Mouse (Mus musculus): ENCODE data around the gene BC051019. TPM values are rescaled to one million over a fixed set of nuclear protein-coding genes. Genes with fewer than 3 reads are reported as not detected.
A peak's percentile ranks its signal among the peaks of the same experiment; 100 is the strongest.

BC051019 gene
- polyA plus RNA-seq, 1 experiment: not detected

- Histone ChIP-seq H3K4me1 (ENCODE audit: control insufficient read depth, insufficient read depth, insufficient read length, low read length) (no peaks in the 10 kb centered on the region), H3K4me3 (ENCODE audit: insufficient read depth, low read depth, low read length) (no peak within 1 kb of the TSS), H3K27ac (replicated peaks; ENCODE audit: low read depth, low read length) (no peak within 1 kb of the TSS)
Observed at GRCm38 (mm10) chr7:109731626-109732025, 8.0 kb upstream of the BC051019 start, which contains the start of gene Ascl3. TSS of gene Ascl3 (minus strand) at chr7:109731726.

GRCm38 (mm10) chr7:109723114-109723513, 536 bp downstream of the BC051019 start:
- Histone ChIP-seq H3K4me1 (ENCODE audit: control insufficient read depth, insufficient read depth, insufficient read length, low read length) (no peaks in the 10 kb centered on the region), H3K27ac (replicated peaks; ENCODE audit: low read depth, low read length) (no peak overlapping the region), H3K4me3 (ENCODE audit: insufficient read depth, low read depth, low read length) (no peak overlapping the region)

- no peaks in the 10 kb centered on the region for H3K4me1 ChIP-seq (ENCODE audit: control insufficient read depth, insufficient read depth, insufficient read length, low read length)
- H3K4me3 ChIP-seq (ENCODE audit: insufficient read depth, low read depth, low read length): no peak overlapping the region
- H3K27ac ChIP-seq (replicated peaks; ENCODE audit: low read depth, low read length): no peak overlapping the region
Observed at GRCm38 (mm10) chr7:109722618-109723017, 1.0 kb downstream of the BC051019 start.

GRCm38 (mm10) chr7:109719286-109719685, 4.4 kb downstream of the BC051019 start:
- Histone ChIP-seq H3K27ac (replicated peaks; ENCODE audit: low read depth, low read length) (no peak overlapping the region), H3K4me1 (ENCODE audit: control insufficient read depth, insufficient read depth, insufficient read length, low read length) (no peaks in the 10 kb centered on the region), H3K4me3 (ENCODE audit: insufficient read depth, low read depth, low read length) (no peak overlapping the region)

- Histone ChIP-seq H3K4me1 (ENCODE audit: control insufficient read depth, insufficient read depth, insufficient read length, low read length) (no peaks in the 10 kb centered on the region), H3K4me3 (ENCODE audit: insufficient read depth, low read depth, low read length) (no peak overlapping the region), H3K27ac (replicated peaks; ENCODE audit: low read depth, low read length) (no peak overlapping the region)
Observed at GRCm38 (mm10) chr7:109713434-109713982, 10.1 kb downstream of the BC051019 start.

GRCm38 (mm10) chr7:109712198-109712597, 11.5 kb downstream of the BC051019 start:
- H3K4me3 ChIP-seq (ENCODE audit: insufficient read depth, low read depth, low read length): no peak overlapping the region
- H3K4me1 ChIP-seq (ENCODE audit: control insufficient read depth, insufficient read depth, insufficient read length, low read length): no peaks in the 10 kb centered on the region
- no peak overlapping the region for H3K27ac ChIP-seq (replicated peaks; ENCODE audit: low read depth, low read length)

GRCm38 (mm10) chr7:109710069-109710468, 13.6 kb downstream of the BC051019 start:
- Histone ChIP-seq H3K4me3 (ENCODE audit: insufficient read depth, low read depth, low read length) (no peak overlapping the region), H3K4me1 (ENCODE audit: control insufficient read depth, insufficient read depth, insufficient read length, low read length) (no peaks in the 10 kb centered on the region), H3K27ac (replicated peaks; ENCODE audit: low read depth, low read length) (0 out of 2 replicates have a peak overlapping the region, but pooled peaks have one; percentile 30)

GRCm38 (mm10) chr7:109708961-109709382, 14.7 kb downstream of the BC051019 start:
- no peaks in the 10 kb centered on the region for H3K4me1 ChIP-seq (ENCODE audit: control insufficient read depth, insufficient read depth, insufficient read length, low read length)
- H3K27ac ChIP-seq (replicated peaks; ENCODE audit: low read depth, low read length): no peak overlapping the region
- H3K4me3 ChIP-seq (ENCODE audit: insufficient read depth, low read depth, low read length): no peak overlapping the region

GRCm38 (mm10) chr7:109707023-109707785, 16.4 kb downstream of the BC051019 start:
- Histone ChIP-seq H3K4me3 (ENCODE audit: insufficient read depth, low read depth, low read length) (no peak overlapping the region), H3K27ac (replicated peaks; ENCODE audit: low read depth, low read length) (no peak overlapping the region), H3K4me1 (ENCODE audit: control insufficient read depth, insufficient read depth, insufficient read length, low read length) (no peaks in the 10 kb centered on the region; the same call in 1 of the 2 replicates)

GRCm38 (mm10) chr7:109704461-109704860, 19.2 kb downstream of the BC051019 start:
- Histone ChIP-seq H3K4me3 (ENCODE audit: insufficient read depth, low read depth, low read length) (peak overlapping the region; percentile 82; the same call in 1 of the 2 replicates), H3K27ac (replicated peaks; ENCODE audit: low read depth, low read length) (no peak overlapping the region), H3K4me1 (ENCODE audit: control insufficient read depth, insufficient read depth, insufficient read length, low read length) (no peaks in the 10 kb centered on the region; the same call in 1 of the 2 replicates)

GRCm38 (mm10) chr7:109704016-109704377, 19.7 kb downstream of the BC051019 start:
- Histone ChIP-seq H3K4me1 (ENCODE audit: control insufficient read depth, insufficient read depth, insufficient read length, low read length) (no peaks in the 10 kb centered on the region; the same call in 1 of the 2 replicates), H3K27ac (replicated peaks; ENCODE audit: low read depth, low read length) (no peak overlapping the region; the same call in 1 of the 2 replicates), H3K4me3 (ENCODE audit: insufficient read depth, low read depth, low read length) (peak overlapping the region; percentile 82)

- Histone ChIP-seq H3K4me1 (ENCODE audit: control insufficient read depth, insufficient read depth, insufficient read length, low read length) (no peaks in the 10 kb centered on the region; the same call in 1 of the 2 replicates), H3K27ac (replicated peaks; ENCODE audit: low read depth, low read length) (no peak within 1 kb of the TSS; the same call in 1 of the 2 replicates), H3K4me3 (ENCODE audit: insufficient read depth, low read depth, low read length) (peak within 1 kb of the TSS; percentile 82)
Observed at GRCm38 (mm10) chr7:109703190-109704015, 20.2 kb downstream of the BC051019 start, which contains the start of the genes St5 and Akip1. TSS of gene St5 (minus strand) at chr7:109703605. TSS of gene Akip1 (plus strand) at chr7:109703690.

GRCm38 (mm10) chr7:109702721-109703120, 20.9 kb downstream of the BC051019 start:
- Histone ChIP-seq H3K27ac (replicated peaks; ENCODE audit: low read depth, low read length) (no peak overlapping the region), H3K4me1 (ENCODE audit: control insufficient read depth, insufficient read depth, insufficient read length, low read length) (no peaks in the 10 kb centered on the region; the same call in 1 of the 2 replicates), H3K4me3 (ENCODE audit: insufficient read depth, low read depth, low read length) (peak overlapping the region; percentile 48; the same call in 1 of the 2 replicates)

GRCm38 (mm10) chr7:109700213-109700612, 23.4 kb downstream of the BC051019 start:
- Histone ChIP-seq H3K4me1 (ENCODE audit: control insufficient read depth, insufficient read depth, insufficient read length, low read length) (no peaks in the 10 kb centered on the region; the same call in 1 of the 2 replicates), H3K27ac (replicated peaks; ENCODE audit: low read depth, low read length) (no peak overlapping the region), H3K4me3 (ENCODE audit: insufficient read depth, low read depth, low read length) (no peak overlapping the region)

GRCm38 (mm10) chr7:109695339-109695726, 28.3 kb downstream of the BC051019 start:
- H3K4me1 ChIP-seq (ENCODE audit: control insufficient read depth, insufficient read depth, insufficient read length, low read length): peaks cover 4% of the 10 kb centered on the region; the same call in 1 of the 2 replicates
- no peak overlapping the region for H3K4me3 ChIP-seq (ENCODE audit: insufficient read depth, low read depth, low read length)
- no peak overlapping the region for H3K27ac ChIP-seq (replicated peaks; ENCODE audit: low read depth, low read length)
